14 mouse cellular contexts compared by ENCODE assay signal in the genomic region with DNA sequence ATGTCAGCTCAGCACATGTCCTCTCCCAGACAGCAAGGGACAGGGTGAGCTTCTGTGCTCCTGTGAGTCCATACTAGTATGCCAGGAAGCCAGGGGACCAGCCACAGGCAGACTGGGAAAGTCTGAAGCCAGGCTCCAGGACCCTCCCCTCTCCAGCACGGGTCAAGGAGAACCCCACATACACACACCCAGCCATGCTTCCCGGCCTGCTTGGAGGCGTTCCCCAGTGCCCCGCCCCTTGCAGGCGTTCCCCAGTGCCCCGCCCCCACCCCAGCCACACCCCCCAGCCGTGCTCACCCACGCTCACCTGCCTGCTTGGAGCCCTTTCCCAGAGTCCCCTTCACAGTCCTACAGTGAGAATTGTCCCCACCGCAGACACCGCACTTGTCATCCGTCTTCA. TPM values are rescaled to one million over a fixed set of nuclear protein-coding genes. Genes with fewer than 3 reads are reported as not detected.
A peak's percentile ranks its signal among the peaks of the same experiment; 100 is the strongest.
DNase-seq lines count a peak whose midpoint lies in the region; ATAC-seq lines count a peak whose summit lies in the region.
"Had no signal": no experiment of that assay in that cellular context is flagged by ENCODE, and none has a peak within 500 bp of the region (broad histone marks: within the 10 kb centered on the region; RNA-seq: fewer than 3 reads in every experiment).

No protein-coding gene starts in this region.

- no peaks in the 10 kb centered on the region for H3K36me3 ChIP-seq in heart, embryonic 11.5 days (ENCODE audit: control insufficient read depth, insufficient read depth, low read length)
- H3K36me3 ChIP-seq in midbrain, embryonic 14.5 days (ENCODE audit: control insufficient read depth, insufficient read depth, low read length) = no peaks in the 10 kb centered on the region
- no peaks in the 10 kb centered on the region for H3K36me3 ChIP-seq in midbrain, embryonic 16.5 days (ENCODE audit: control insufficient read depth, insufficient read depth, low read length)
- H3K36me3 ChIP-seq in limb, embryonic 15.5 days = no peaks in the 10 kb centered on the region; the same call in 1 of the 2 replicates

- H3K4me2 ChIP-seq in heart, embryonic 11.5 days = peak overlapping the region; percentile 16; the same call in 1 of the 2 replicates
- H3K4me2 ChIP-seq in midbrain, embryonic 14.5 days (ENCODE audit: low read length) = no peak overlapping the region
- no peak overlapping the region for H3K4me2 ChIP-seq in midbrain, embryonic 16.5 days (ENCODE audit: low read length)
- H3K4me2 ChIP-seq in limb, embryonic 15.5 days = no peak overlapping the region

- 0 out of 2 replicates have a peak, but pooled peaks cover 3% of the 10 kb centered on the region for H3K4me1 ChIP-seq in heart, embryonic 11.5 days (ENCODE audit: control insufficient read depth, insufficient read depth, low read length)
- no peaks in the 10 kb centered on the region for H3K4me1 ChIP-seq in midbrain, embryonic 14.5 days (ENCODE audit: control insufficient read depth, insufficient read depth, low read length)
- no peaks in the 10 kb centered on the region for H3K4me1 ChIP-seq in midbrain, embryonic 16.5 days (ENCODE audit: control insufficient read depth, insufficient read depth, low read length)
- H3K4me1 ChIP-seq in limb, embryonic 15.5 days = peaks cover 12% of the 10 kb centered on the region
- H3K4me1 ChIP-seq: megakaryocyte, embryonic 14.5 days had no signal

- no peak overlapping the region for H3K27ac ChIP-seq in heart, embryonic 11.5 days (ENCODE audit: low read depth, low read length)
- H3K27ac ChIP-seq in midbrain, embryonic 14.5 days (replicated peaks; ENCODE audit: low read depth, low read length) = no peak overlapping the region
- no peak overlapping the region for H3K27ac ChIP-seq in midbrain, embryonic 16.5 days (ENCODE audit: low read length)
- no peak overlapping the region for H3K27ac ChIP-seq in limb, embryonic 15.5 days
- H3K27ac ChIP-seq: heart, adult 2 months had no signal

- H3K27me3 ChIP-seq in heart, embryonic 11.5 days (ENCODE audit: control insufficient read depth, insufficient read depth, low read length) = peaks cover 9% of the 10 kb centered on the region; the same call in 1 of the 2 replicates
- H3K27me3 ChIP-seq in midbrain, embryonic 14.5 days (ENCODE audit: control insufficient read depth, insufficient read depth, low read length) = no peaks in the 10 kb centered on the region
- no peaks in the 10 kb centered on the region; the same call in 1 of the 2 replicates for H3K27me3 ChIP-seq in midbrain, embryonic 16.5 days (ENCODE audit: control insufficient read depth, insufficient read depth, low read depth, low read length)
- 0 out of 2 replicates have a peak, but pooled peaks cover 4% of the 10 kb centered on the region for H3K27me3 ChIP-seq in limb, embryonic 15.5 days

- 0 out of 2 replicates have a peak, but pooled peaks have one; percentile 49 for ATAC-seq in heart, embryonic 11.5 days (replicated peaks; ENCODE audit: insufficient number of reproducible peaks, low FRiP score, low TSS enrichment)
- peak; percentile 43; the same call in 1 of the 2 replicates for ATAC-seq in midbrain, embryonic 14.5 days (ENCODE audit: low FRiP score, low TSS enrichment)
- ATAC-seq in midbrain, embryonic 16.5 days = no peak
- ATAC-seq in limb, embryonic 15.5 days (ENCODE audit: insufficient number of reproducible peaks, low FRiP score, low TSS enrichment, low read depth) = peak; percentile 36; the same call in 1 of the 2 replicates
- no peak for ATAC-seq in frontal cortex, adult (ENCODE audit: low TSS enrichment)
- ATAC-seq: forebrain, embryonic 16.5 days; inflammation-experienced regulatory T-cells, adult 6 months had no signal

- no peak for DNase-seq in heart, adult 11 months
- DNase-seq in midbrain, embryonic 14.5 days = no peak
- DNase-seq in adrenal gland, postnatal 4 days (ENCODE audit: low spot score in 2 of 2) = no peak
- no peak for DNase-seq in testis, postnatal 10 days (ENCODE audit: low spot score)
- DNase-seq: cerebellum, postnatal 25 days; heart, adult 2 months had no signal

- no peak overlapping the region for H3K4me3 ChIP-seq in heart, embryonic 11.5 days (ENCODE audit: low read depth, low read length)
- H3K4me3 ChIP-seq in midbrain, embryonic 14.5 days (replicated peaks; ENCODE audit: low read depth, low read length) = no peak overlapping the region
- H3K4me3 ChIP-seq in midbrain, embryonic 16.5 days (ENCODE audit: low read depth, low read length) = no peak overlapping the region
- H3K4me3 ChIP-seq in limb, embryonic 15.5 days = no peak overlapping the region
- H3K4me3 ChIP-seq: heart, adult 2 months; megakaryocyte, embryonic 14.5 days had no signal

- 5% methylated on average over 11 of the region's 11 CpGs for WGBS in heart, embryonic 11.5 days (ENCODE audit: insufficient replicate concordance)
- WGBS in midbrain, embryonic 14.5 days = 11% methylated on average over 11 of the region's 11 CpGs
- 10% methylated on average over 11 of the region's 11 CpGs for WGBS in midbrain, embryonic 16.5 days
- WGBS in limb, embryonic 15.5 days = 9% methylated on average over 11 of the region's 11 CpGs

- H3K9me3 ChIP-seq in heart, embryonic 11.5 days (replicated peaks; ENCODE audit: control insufficient read depth, low read length) = no peaks in the 10 kb centered on the region
- H3K9me3 ChIP-seq in midbrain, embryonic 14.5 days (ENCODE audit: control insufficient read depth, low read length) = no peaks in the 10 kb centered on the region
- no peaks in the 10 kb centered on the region for H3K9me3 ChIP-seq in midbrain, embryonic 16.5 days (replicated peaks; ENCODE audit: control insufficient read depth, low read length, poor library complexity, severe bottlenecking)
- H3K9me3 ChIP-seq in limb, embryonic 15.5 days = no peaks in the 10 kb centered on the region

- no peak overlapping the region for H3K9ac ChIP-seq in heart, embryonic 11.5 days (ENCODE audit: low read depth, low read length)
- no peak overlapping the region for H3K9ac ChIP-seq in midbrain, embryonic 14.5 days (replicated peaks; ENCODE audit: low read length)
- no peak overlapping the region for H3K9ac ChIP-seq in midbrain, embryonic 16.5 days (ENCODE audit: low read depth, low read length)
- H3K9ac ChIP-seq in limb, embryonic 15.5 days = no peak overlapping the region

RNA-seq across cellular contexts. Expression of a gene that starts 41.1 kb away (rescaled TPM):
- polyA plus RNA-seq in heart, embryonic 11.5 days (2014; fragmentation: Nextera tagmentation; extraction: Ambion mirVana) = not detected in 2 replicates
- 0.22 TPM in 1 of 2 replicates, not detected in the other for polyA plus RNA-seq in midbrain, embryonic 14.5 days (2014; fragmentation: Nextera tagmentation; extraction: Ambion mirVana)
- 0.16 TPM in 1 of 2 replicates, not detected in the other for polyA plus RNA-seq in midbrain, embryonic 16.5 days (2015; fragmentation: Nextera tagmentation; extraction: Ambion mirVana)
- 0.19 and 0.42 TPM in 2 replicates for polyA plus RNA-seq in limb, embryonic 15.5 days (2015; fragmentation: Nextera tagmentation; extraction: Ambion mirVana)
- total RNA-seq in adrenal gland, postnatal 4 days (2021) = under 1 TPM in 1 of 2 experiments, not detected in 1; 0.23 TPM
- total RNA-seq: heart, adult 2 months had no signal
- polyA plus RNA-seq: inflammation-experienced regulatory T-cells, adult 6 months; spleen, adult 2 months had no signal

Comparison
In these comparisons a context has a peak if more than half of its experiments do, and no peak if none do; other contexts are left out.
1. ATAC-seq: peak in heart, embryonic 11.5 days (single experiment), midbrain, embryonic 14.5 days (single experiment) and limb, embryonic 15.5 days (single experiment); none in midbrain, embryonic 16.5 days (single experiment) and frontal cortex, adult (single experiment).